Mouse (Mus musculus) heart, embryonic 11.5 days (tissue): ENCODE measurements around the gene Arhgdig. TPM values are rescaled to one million over a fixed set of nuclear protein-coding genes. Genes with fewer than 3 reads are reported as not detected.

Experiments
- ATAC-seq: fragments of 200-750 bp; cut with Nextera tagmentation; replicated peaks from 2 replicates; pipeline ENCODE4 v1.8.0; 2017; ENCODE audit warnings: moderate library complexity; ENCODE audit not compliant: insufficient number of reproducible peaks, low FRiP score, low TSS enrichment
- H3K27ac ChIP-seq: fragments of 300-500 bp; sonication (generic); 2 replicates; pipeline ENCODE4 v1.5.1; 2014; ENCODE audit warnings: mild to moderate bottlenecking, low read depth, low read length
- H3K27me3 ChIP-seq: fragments of 300-500 bp; sonication (generic); 2 replicates; pipeline ENCODE4 v1.6.1; 2014; ENCODE audit warnings: mild to moderate bottlenecking, low read length, mixed read lengths; ENCODE audit not compliant: control insufficient read depth, insufficient read depth
- H3K36me3 ChIP-seq: fragments of 300-500 bp; sonication (generic); 2 replicates; pipeline ENCODE4 v1.6.1; 2014; ENCODE audit warnings: mild to moderate bottlenecking, low read length, moderate library complexity, mixed read lengths; ENCODE audit not compliant: control insufficient read depth, insufficient read depth
- H3K4me1 ChIP-seq: fragments of 300-500 bp; sonication (generic); 2 replicates; pipeline ENCODE4 v1.6.1; 2014; ENCODE audit warnings: low read length; ENCODE audit not compliant: control insufficient read depth, insufficient read depth
- H3K4me2 ChIP-seq: fragments of 300-500 bp; sonication (generic); 2 replicates; pipeline ENCODE4 v1.6.1; 2014; ENCODE audit warnings: mild to moderate bottlenecking, moderate library complexity
- H3K4me3 ChIP-seq: fragments of 300-500 bp; sonication (generic); 2 replicates; pipeline ENCODE4 v1.5.1; 2014; ENCODE audit warnings: low read depth, low read length
- H3K9ac ChIP-seq: fragments of 300-500 bp; sonication (generic); 2 replicates; pipeline ENCODE4 v1.6.1; 2014; ENCODE audit warnings: mild to moderate bottlenecking, low read depth, low read length, moderate library complexity
- H3K9me3 ChIP-seq: fragments of 300-500 bp; sonication (generic); replicated peaks from 2 replicates; pipeline ENCODE4 v1.6.1; 2016; ENCODE audit warnings: low read length; ENCODE audit not compliant: control insufficient read depth
- WGBS: fragments of 180-500 bp; shearing (Covaris S2); extraction: QIAGEN DNeasy Blood & Tissue Kit; methylation state at CpG from one replicate; pipeline ENCODE4 v1.1.7; 2014; ENCODE audit not compliant: insufficient replicate concordance; 5-methylcytosine and 5-hydroxymethylcytosine counted together
- polyA plus RNA-seq: library from polyadenylated mRNA; unstranded; fragments of >200 nt; fragmentation: Nextera tagmentation; extraction: Ambion mirVana; gene quantifications from 2 replicates; pipeline ENCODE4 v1.2.1, GENCODE M21; 2014

Gene Arhgdig
- 6.4 and 7.6 TPM in 2 replicates for polyA plus RNA-seq

DNA sequence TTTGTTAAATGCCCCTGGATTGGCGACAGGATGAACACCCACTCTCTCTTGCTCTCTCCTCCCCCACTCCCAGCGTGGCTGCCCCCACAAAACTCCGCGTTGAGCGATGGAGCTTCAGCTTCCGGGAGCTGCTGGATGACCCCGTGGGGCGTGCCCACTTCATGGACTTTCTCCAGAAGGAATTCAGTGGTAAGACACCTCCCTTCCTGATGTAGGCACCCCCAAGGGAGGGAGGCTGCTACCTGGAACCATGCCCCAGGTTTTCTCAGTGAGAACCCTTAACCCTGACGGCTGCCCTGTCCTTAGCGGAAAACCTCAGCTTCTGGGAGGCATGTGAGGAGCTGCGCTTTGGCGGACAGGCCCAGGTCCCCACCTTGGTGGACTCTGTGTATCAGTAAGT lies at the start of gene Arhgdig:
Gene Arhgdig (minus strand): TSS at position 101 of the 400 bp plus-strand sequence.
- 84% methylated on average over 12 of the region's 12 CpGs for WGBS
- H3K36me3 ChIP-seq = no peaks in the 10 kb centered on the region
- no peaks in the 10 kb centered on the region for H3K9me3 ChIP-seq
- peaks cover 6% of the 10 kb centered on the region for H3K4me1 ChIP-seq
- no peak for ATAC-seq
- no peak within 1 kb of the TSS for H3K27ac ChIP-seq
- H3K9ac ChIP-seq = no peak within 1 kb of the TSS
- no peak within 1 kb of the TSS for H3K4me2 ChIP-seq
- H3K4me3 ChIP-seq = no peak within 1 kb of the TSS
- peaks cover 24% of the 10 kb centered on the region for H3K27me3 ChIP-seq

DNA sequence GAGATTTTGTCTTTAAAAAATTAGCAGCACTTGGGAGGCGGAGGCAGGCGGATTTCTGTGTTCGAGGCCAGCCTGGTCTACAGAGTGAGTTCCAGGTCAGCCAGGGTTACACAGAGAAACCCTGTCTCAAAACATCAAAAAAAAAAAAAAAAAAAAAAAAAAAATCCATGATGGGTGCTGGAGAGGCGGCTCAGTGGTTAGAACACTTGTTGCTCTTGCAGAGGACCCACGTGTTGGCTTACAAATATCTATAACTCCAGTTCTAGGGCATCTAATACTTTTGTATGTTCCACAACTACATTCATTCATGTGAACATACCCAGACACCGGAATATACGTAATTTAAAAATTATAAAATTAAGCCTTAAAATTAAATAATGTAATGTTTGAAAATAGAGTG lies 47.7 kb upstream of the Arhgdig start:
- Histone ChIP-seq H3K9ac (no peak overlapping the region), H3K4me1 (peaks cover 6% of the 10 kb centered on the region), H3K9me3 (no peaks in the 10 kb centered on the region), H3K27ac (no peak overlapping the region), H3K4me2 (no peak overlapping the region), H3K36me3 (peaks cover 11% of the 10 kb centered on the region), H3K4me3 (no peak overlapping the region), H3K27me3 (no peaks in the 10 kb centered on the region)
- no peak for ATAC-seq
- 93% methylated on average over 7 of the region's 7 CpGs for WGBS

DNA sequence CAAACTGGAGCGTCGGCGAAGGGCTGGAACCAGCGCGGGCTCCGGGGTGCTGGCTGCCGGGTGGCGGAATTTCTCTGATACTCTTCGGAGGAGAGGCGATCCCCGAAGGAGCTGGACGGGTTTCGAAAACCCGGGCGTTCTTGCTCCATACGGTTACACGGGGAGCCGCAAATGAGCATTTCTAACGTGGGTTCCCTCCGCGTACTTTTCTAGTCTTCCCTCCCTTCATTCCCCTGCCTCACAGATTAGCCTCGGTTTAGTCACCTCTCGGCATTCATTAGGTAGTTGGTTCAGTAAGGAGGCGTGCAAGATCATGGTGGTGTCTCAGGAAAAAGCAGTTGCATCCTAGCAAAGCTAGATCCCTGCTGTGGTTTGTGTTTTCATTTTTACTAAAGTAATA lies 45.8 kb upstream of the Arhgdig start:
- Histone ChIP-seq H3K36me3 (peaks cover 6% of the 10 kb centered on the region; the same call in 1 of the 2 replicates), H3K9me3 (no peaks in the 10 kb centered on the region), H3K9ac (peak overlapping the region; percentile 93), H3K4me3 (peak overlapping the region; percentile 80), H3K27ac (peak overlapping the region; percentile 98), H3K27me3 (no peaks in the 10 kb centered on the region), H3K4me2 (peak overlapping the region; percentile 89), H3K4me1 (peaks cover 6% of the 10 kb centered on the region)
- no peak for ATAC-seq
- WGBS = 0% methylated on average over 24 of the region's 24 CpGs

DNA sequence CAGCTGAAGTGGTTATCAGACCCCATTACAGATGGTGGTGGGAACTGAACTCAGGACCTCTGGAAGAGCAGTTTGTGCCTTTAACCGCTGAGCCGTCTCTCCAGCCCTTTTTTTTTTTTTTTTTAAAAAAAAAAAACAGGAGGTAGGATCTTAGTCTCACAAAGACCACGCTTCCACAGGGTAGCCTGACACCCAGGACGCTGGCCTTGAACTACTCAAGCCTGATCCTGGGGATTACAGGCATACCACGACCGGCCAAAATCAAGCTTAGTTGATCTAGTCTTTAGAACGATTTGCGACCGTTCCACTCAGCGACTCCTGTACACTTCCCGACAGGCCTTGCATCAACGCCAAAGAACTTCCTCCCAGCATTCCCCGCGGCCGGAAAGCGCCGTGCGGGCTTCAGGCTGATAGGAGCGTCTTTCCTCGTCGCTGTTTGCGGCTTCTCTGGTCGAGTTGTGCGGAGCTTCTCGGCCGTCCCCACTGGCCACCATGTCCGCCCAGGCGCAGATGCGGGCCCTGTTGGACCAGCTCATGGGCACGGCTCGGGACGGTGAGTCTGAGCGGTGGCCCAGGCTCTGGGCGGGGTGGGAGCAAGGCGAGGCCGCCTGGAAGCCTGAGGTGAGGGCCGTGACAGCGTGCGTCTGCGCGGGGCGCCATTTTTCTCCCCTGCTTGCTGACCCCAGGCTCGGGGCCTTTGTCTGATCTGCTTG lies 45.1 kb upstream of the Arhgdig start, which contains the start of gene Luc7l:
Gene Luc7l (plus strand): TSS at position 358 of the 713 bp plus-strand sequence.
- Histone ChIP-seq H3K9me3 (no peaks in the 10 kb centered on the region), H3K36me3 (0 out of 2 replicates have a peak, but pooled peaks cover 2% of the 10 kb centered on the region), H3K4me1 (peaks cover 6% of the 10 kb centered on the region), H3K9ac (peak within 1 kb of the TSS; percentile 93), H3K27me3 (no peaks in the 10 kb centered on the region), H3K4me3 (peak within 1 kb of the TSS; percentile 80), H3K27ac (peak within 1 kb of the TSS; percentile 98), H3K4me2 (peak within 1 kb of the TSS; percentile 89)
- ATAC-seq = peak; percentile 88
- under 1% methylated on average over 43 of the region's 43 CpGs for WGBS

DNA sequence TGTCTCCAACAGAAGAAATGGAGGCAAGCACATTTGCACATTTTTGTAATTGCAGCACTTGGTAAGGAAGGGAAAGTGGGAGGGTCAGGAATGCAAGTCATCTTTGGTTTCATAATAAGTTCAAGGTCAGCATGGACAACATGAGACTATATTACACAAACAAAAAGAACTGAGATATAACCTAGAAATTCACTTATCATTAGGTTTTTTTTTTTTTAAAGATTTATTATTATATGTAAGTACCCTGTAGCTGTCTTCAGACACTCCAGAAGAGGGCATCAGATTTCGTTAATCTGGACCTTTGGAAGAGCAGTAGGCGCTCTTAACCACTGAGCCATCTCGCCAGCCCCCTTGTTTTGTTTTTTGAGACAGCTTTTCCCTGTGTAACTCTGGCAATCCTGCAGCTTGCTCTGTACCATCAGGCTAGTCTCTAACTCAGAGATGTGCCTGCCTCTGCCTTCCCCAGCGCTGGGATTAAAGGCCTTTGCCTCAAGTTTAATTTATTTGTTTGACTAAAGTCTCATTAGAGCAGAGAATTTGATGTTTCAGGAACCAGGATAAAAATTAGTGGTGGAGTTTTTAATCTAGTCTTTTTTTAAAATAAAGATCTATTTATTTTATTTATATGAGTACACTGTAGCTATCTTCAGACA lies 44.4 kb upstream of the Arhgdig start:
- Histone ChIP-seq H3K9ac (peak overlapping the region; percentile 93), H3K4me2 (peak overlapping the region; percentile 89), H3K27ac (peak overlapping the region; percentile 98), H3K27me3 (no peaks in the 10 kb centered on the region), H3K4me3 (peak overlapping the region; percentile 80), H3K36me3 (0 out of 2 replicates have a peak, but pooled peaks cover 2% of the 10 kb centered on the region), H3K9me3 (no peaks in the 10 kb centered on the region), H3K4me1 (peaks cover 6% of the 10 kb centered on the region)
- no peak for ATAC-seq
- 53% methylated on average over 4 of the region's 4 CpGs for WGBS

DNA sequence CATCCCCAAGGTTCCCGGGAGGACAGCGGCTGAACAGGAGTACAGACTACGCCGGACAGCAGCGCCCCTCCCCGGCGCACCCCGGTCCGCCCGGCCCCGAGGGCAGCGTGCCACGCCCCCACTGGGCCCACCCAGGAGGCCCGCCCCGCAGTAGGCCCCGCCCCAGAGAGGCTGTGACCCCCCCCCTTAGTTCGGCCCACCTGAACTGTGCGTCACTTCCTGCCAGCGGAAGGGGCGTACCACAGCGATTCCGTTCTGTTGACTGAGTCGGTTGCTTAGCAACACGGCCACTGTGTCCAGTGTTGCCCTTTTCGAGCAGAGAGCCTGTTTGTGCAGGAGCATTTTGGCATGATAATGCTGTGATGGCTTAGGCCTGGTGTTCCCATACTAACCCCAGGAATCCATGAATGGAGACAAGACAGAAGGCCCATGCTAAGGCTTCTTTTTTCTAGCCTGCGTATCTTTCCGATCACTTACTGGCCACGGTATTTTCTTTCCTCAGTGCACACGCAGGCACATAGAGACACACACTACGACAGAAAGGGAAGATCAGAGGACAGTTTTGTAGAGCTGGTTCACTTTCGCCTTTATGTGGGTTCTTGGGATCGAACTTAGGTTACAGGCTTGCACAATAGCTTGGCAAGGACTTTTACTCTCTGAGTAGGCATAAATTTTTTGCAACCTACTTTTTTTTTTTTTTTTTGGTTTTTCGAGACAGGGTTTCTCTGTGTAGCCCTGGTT lies 36.7 kb upstream of the Arhgdig start, which contains the start of gene Fam234a:
Gene Fam234a (minus strand): TSS at position 142 of the 741 bp plus-strand sequence.
- WGBS = 6% methylated on average over 33 of the region's 33 CpGs
- no peaks in the 10 kb centered on the region for H3K9me3 ChIP-seq
- peak within 1 kb of the TSS; percentile 70 for H3K27ac ChIP-seq
- peak within 1 kb of the TSS; percentile 68 for H3K4me3 ChIP-seq
- H3K36me3 ChIP-seq = no peaks in the 10 kb centered on the region
- peak within 1 kb of the TSS; percentile 79 for H3K9ac ChIP-seq
- peaks cover 15% of the 10 kb centered on the region for H3K4me1 ChIP-seq
- H3K27me3 ChIP-seq = no peaks in the 10 kb centered on the region
- peak within 1 kb of the TSS; percentile 91 for H3K4me2 ChIP-seq
- ATAC-seq = peak; percentile 98

- under 1% methylated on average over 32 of the region's 32 CpGs for WGBS
- ATAC-seq = peak; percentile 76
- H3K4me1 ChIP-seq = peaks cover 15% of the 10 kb centered on the region
Observed at GRCm38 (mm10) chr17:26243471-26244100, 36.0 kb upstream of the Arhgdig start.

GRCm38 (mm10) chr17:26240990-26241389 lies 33.4 kb upstream of the Arhgdig start:
- H3K27me3 ChIP-seq = no peaks in the 10 kb centered on the region
- peaks cover 15% of the 10 kb centered on the region for H3K4me1 ChIP-seq
- H3K4me3 ChIP-seq = no peak overlapping the region
- no peaks in the 10 kb centered on the region for H3K36me3 ChIP-seq
- H3K9ac ChIP-seq = no peak overlapping the region
- WGBS = 74% methylated on average over 6 of the region's 6 CpGs
- no peak overlapping the region for H3K4me2 ChIP-seq
- H3K9me3 ChIP-seq = no peaks in the 10 kb centered on the region
- no peak for ATAC-seq
- no peak overlapping the region for H3K27ac ChIP-seq

More at GRCm38 (mm10) chr17:26243471-26244100, 36.0 kb upstream of the Arhgdig start:
- Histone ChIP-seq H3K4me3 (peak overlapping the region; percentile 68), H3K9ac (peak overlapping the region; percentile 79), H3K27me3 (no peaks in the 10 kb centered on the region), H3K36me3 (no peaks in the 10 kb centered on the region), H3K27ac (peak overlapping the region; percentile 70), H3K9me3 (no peaks in the 10 kb centered on the region), H3K4me2 (peak overlapping the region; percentile 91)
